Mouse (Mus musculus): ENCODE data around the gene Dock11. TPM values are rescaled to one million over a fixed set of nuclear protein-coding genes. Genes with fewer than 3 reads are reported as not detected.

The Dock11 gene
- polyA plus RNA-seq, 1 experiment from 2014 or later = 25.5 TPM

- DNase-seq (ENCODE audit: low spot score) (no peak), ATAC-seq (ENCODE audit: low FRiP score) (no peak)
- Histone ChIP-seq H3K27ac (ENCODE audit: low read depth, low read length) (no peak overlapping the region), H3K4me3 (ENCODE audit: low read depth, low read length) (no peak overlapping the region), H3K4me2 (replicated peaks; ENCODE audit: low read depth, low read length) (no peak overlapping the region), H3K9ac (ENCODE audit: low read depth, low read length) (no peak overlapping the region), H3K9me3 (ENCODE audit: control insufficient read depth, low read length) (no peaks in the 10 kb centered on the region), H3K36me3 (ENCODE audit: control insufficient read depth, insufficient read depth, low read length) (no peaks in the 10 kb centered on the region), H3K27me3 (ENCODE audit: control insufficient read depth, insufficient read depth, low read length) (no peaks in the 10 kb centered on the region), H3K4me1 (replicated peaks; ENCODE audit: control insufficient read depth, insufficient read depth, low read length) (no peaks in the 10 kb centered on the region)
- WGBS = 93% methylated on average over 8 of the region's 8 CpGs
Measured at GRCm38 (mm10) chrX:36034045-36034444, 145.4 kb downstream of the Dock11 start.

- no peak for DNase-seq (ENCODE audit: low spot score)
- H3K36me3 ChIP-seq (ENCODE audit: control insufficient read depth, insufficient read depth, low read length) = no peaks in the 10 kb centered on the region
- no peak overlapping the region for H3K9ac ChIP-seq (ENCODE audit: low read depth, low read length)
- H3K4me3 ChIP-seq (ENCODE audit: low read depth, low read length) = no peak overlapping the region
- no peaks in the 10 kb centered on the region for H3K4me1 ChIP-seq (replicated peaks; ENCODE audit: control insufficient read depth, insufficient read depth, low read length)
- H3K9me3 ChIP-seq (ENCODE audit: control insufficient read depth, low read length) = no peaks in the 10 kb centered on the region
- 73% methylated on average over 4 of the region's 4 CpGs for WGBS
- no peak for ATAC-seq (ENCODE audit: low FRiP score)
- H3K27me3 ChIP-seq (ENCODE audit: control insufficient read depth, insufficient read depth, low read length) = no peaks in the 10 kb centered on the region
- no peak overlapping the region for H3K27ac ChIP-seq (ENCODE audit: low read depth, low read length)
- H3K4me2 ChIP-seq (replicated peaks; ENCODE audit: low read depth, low read length) = no peak overlapping the region
Measured at GRCm38 (mm10) chrX:36045731-36046130, 157.1 kb downstream of the Dock11 start.

- H3K27ac ChIP-seq (ENCODE audit: low read depth, low read length) = no peak overlapping the region
- no peaks in the 10 kb centered on the region for H3K9me3 ChIP-seq (ENCODE audit: control insufficient read depth, low read length)
- ATAC-seq (ENCODE audit: low FRiP score) = no peak
- H3K36me3 ChIP-seq (ENCODE audit: control insufficient read depth, insufficient read depth, low read length) = no peaks in the 10 kb centered on the region
- no peak for DNase-seq (ENCODE audit: low spot score)
- WGBS = 100% methylated on average over 1 of the region's 1 CpGs
- H3K27me3 ChIP-seq (ENCODE audit: control insufficient read depth, insufficient read depth, low read length) = no peaks in the 10 kb centered on the region
- H3K4me2 ChIP-seq (replicated peaks; ENCODE audit: low read depth, low read length) = no peak overlapping the region
- H3K4me1 ChIP-seq (replicated peaks; ENCODE audit: control insufficient read depth, insufficient read depth, low read length) = no peaks in the 10 kb centered on the region
- H3K4me3 ChIP-seq (ENCODE audit: low read depth, low read length) = no peak overlapping the region
- no peak overlapping the region for H3K9ac ChIP-seq (ENCODE audit: low read depth, low read length)
Measured at GRCm38 (mm10) chrX:36047451-36047850, 158.8 kb downstream of the Dock11 start.

- Histone ChIP-seq H3K9ac (ENCODE audit: low read depth, low read length) (no peak overlapping the region), H3K27me3 (ENCODE audit: control insufficient read depth, insufficient read depth, low read length) (no peaks in the 10 kb centered on the region), H3K27ac (ENCODE audit: low read depth, low read length) (no peak overlapping the region), H3K4me3 (ENCODE audit: low read depth, low read length) (no peak overlapping the region), H3K4me1 (replicated peaks; ENCODE audit: control insufficient read depth, insufficient read depth, low read length) (no peaks in the 10 kb centered on the region), H3K4me2 (replicated peaks; ENCODE audit: low read depth, low read length) (no peak overlapping the region), H3K36me3 (ENCODE audit: control insufficient read depth, insufficient read depth, low read length) (no peaks in the 10 kb centered on the region), H3K9me3 (ENCODE audit: control insufficient read depth, low read length) (no peaks in the 10 kb centered on the region)
- DNase-seq (ENCODE audit: low spot score) = no peak
- no peak for ATAC-seq (ENCODE audit: low FRiP score)
Measured at GRCm38 (mm10) chrX:36050312-36050711, 161.7 kb downstream of the Dock11 start.

GRCm38 (mm10) chrX:36073997-36074396 lies 185.4 kb downstream of the Dock11 start:
- DNase-seq (ENCODE audit: low spot score) (peak; percentile 0), ATAC-seq (ENCODE audit: low FRiP score) (no peak)
- H3K4me1 ChIP-seq (replicated peaks; ENCODE audit: control insufficient read depth, insufficient read depth, low read length) = no peaks in the 10 kb centered on the region
- H3K27ac ChIP-seq (ENCODE audit: low read depth, low read length) = no peak overlapping the region
- no peak overlapping the region for H3K4me2 ChIP-seq (replicated peaks; ENCODE audit: low read depth, low read length)
- no peak overlapping the region for H3K9ac ChIP-seq (ENCODE audit: low read depth, low read length)
- H3K36me3 ChIP-seq (ENCODE audit: control insufficient read depth, insufficient read depth, low read length) = no peaks in the 10 kb centered on the region
- 72% methylated on average over 2 of the region's 2 CpGs for whole genome bisulfite sequencing
- no peaks in the 10 kb centered on the region for H3K27me3 ChIP-seq (ENCODE audit: control insufficient read depth, insufficient read depth, low read length)
- no peak overlapping the region for H3K4me3 ChIP-seq (ENCODE audit: low read depth, low read length)
- H3K9me3 ChIP-seq (ENCODE audit: control insufficient read depth, low read length) = no peaks in the 10 kb centered on the region

- H3K4me3 ChIP-seq (ENCODE audit: low read depth, low read length) = no peak overlapping the region
- WGBS = 74% methylated on average over 4 of the region's 4 CpGs
- no peak overlapping the region for H3K27ac ChIP-seq (ENCODE audit: low read depth, low read length)
- no peaks in the 10 kb centered on the region for H3K36me3 ChIP-seq (ENCODE audit: control insufficient read depth, insufficient read depth, low read length)
- H3K27me3 ChIP-seq (ENCODE audit: control insufficient read depth, insufficient read depth, low read length) = no peaks in the 10 kb centered on the region
- no peak overlapping the region for H3K4me2 ChIP-seq (replicated peaks; ENCODE audit: low read depth, low read length)
- ATAC-seq (ENCODE audit: low FRiP score) (no peak), DNase-seq (ENCODE audit: low spot score) (no peak)
- no peak overlapping the region for H3K9ac ChIP-seq (ENCODE audit: low read depth, low read length)
- no peaks in the 10 kb centered on the region for H3K4me1 ChIP-seq (replicated peaks; ENCODE audit: control insufficient read depth, insufficient read depth, low read length)
- H3K9me3 ChIP-seq (ENCODE audit: control insufficient read depth, low read length) = no peaks in the 10 kb centered on the region
Measured at GRCm38 (mm10) chrX:36077164-36077563, 188.5 kb downstream of the Dock11 start.

- Histone ChIP-seq H3K9ac (ENCODE audit: low read depth, low read length) (no peak overlapping the region), H3K4me1 (replicated peaks; ENCODE audit: control insufficient read depth, insufficient read depth, low read length) (no peaks in the 10 kb centered on the region), H3K27me3 (ENCODE audit: control insufficient read depth, insufficient read depth, low read length) (no peaks in the 10 kb centered on the region), H3K36me3 (ENCODE audit: control insufficient read depth, insufficient read depth, low read length) (no peaks in the 10 kb centered on the region), H3K9me3 (ENCODE audit: control insufficient read depth, low read length) (no peaks in the 10 kb centered on the region), H3K4me2 (replicated peaks; ENCODE audit: low read depth, low read length) (no peak overlapping the region), H3K4me3 (ENCODE audit: low read depth, low read length) (no peak overlapping the region), H3K27ac (ENCODE audit: low read depth, low read length) (no peak overlapping the region)
- DNase-seq (ENCODE audit: low spot score) (no peak), ATAC-seq (ENCODE audit: low FRiP score) (no peak)
- WGBS = 84% methylated on average over 1 of the region's 1 CpGs
Measured at GRCm38 (mm10) chrX:36082917-36083316, 194.3 kb downstream of the Dock11 start.

- Histone ChIP-seq H3K27ac (ENCODE audit: low read depth, low read length) (no peak overlapping the region), H3K9ac (ENCODE audit: low read depth, low read length) (no peak overlapping the region), H3K36me3 (ENCODE audit: control insufficient read depth, insufficient read depth, low read length) (no peaks in the 10 kb centered on the region), H3K4me2 (replicated peaks; ENCODE audit: low read depth, low read length) (no peak overlapping the region), H3K4me1 (replicated peaks; ENCODE audit: control insufficient read depth, insufficient read depth, low read length) (no peaks in the 10 kb centered on the region), H3K4me3 (ENCODE audit: low read depth, low read length) (no peak overlapping the region), H3K9me3 (ENCODE audit: control insufficient read depth, low read length) (no peaks in the 10 kb centered on the region), H3K27me3 (ENCODE audit: control insufficient read depth, insufficient read depth, low read length) (no peaks in the 10 kb centered on the region)
- ATAC-seq (ENCODE audit: low FRiP score) = no peak
- DNase-seq (ENCODE audit: low spot score) = no peak
- 85% methylated on average over 6 of the region's 6 CpGs for WGBS
Measured at GRCm38 (mm10) chrX:36088464-36089256, 200.0 kb downstream of the Dock11 start.

- Histone ChIP-seq H3K36me3 (ENCODE audit: control insufficient read depth, insufficient read depth, low read length) (no peaks in the 10 kb centered on the region), H3K27me3 (ENCODE audit: control insufficient read depth, insufficient read depth, low read length) (no peaks in the 10 kb centered on the region), H3K9me3 (ENCODE audit: control insufficient read depth, low read length) (no peaks in the 10 kb centered on the region), H3K9ac (ENCODE audit: low read depth, low read length) (no peak overlapping the region), H3K27ac (ENCODE audit: low read depth, low read length) (no peak overlapping the region), H3K4me2 (replicated peaks; ENCODE audit: low read depth, low read length) (no peak overlapping the region), H3K4me3 (ENCODE audit: low read depth, low read length) (no peak overlapping the region), H3K4me1 (replicated peaks; ENCODE audit: control insufficient read depth, insufficient read depth, low read length) (no peaks in the 10 kb centered on the region)
- 89% methylated on average over 1 of the region's 1 CpGs for WGBS
- DNase-seq (ENCODE audit: low spot score) = no peak
- no peak for ATAC-seq (ENCODE audit: low FRiP score)
Measured at GRCm38 (mm10) chrX:36100883-36101282, 212.3 kb downstream of the Dock11 start.
